Mouse (Mus musculus) thymus, adult 2 months (tissue): ENCODE data around the gene Nsun7. TPM values are rescaled to one million over a fixed set of nuclear protein-coding genes. Genes with fewer than 3 reads are reported as not detected.
A peak's percentile ranks its signal among the peaks of the same experiment; 100 is the strongest.

Experiments used
- DNase-seq: peaks from one replicate; pipeline ENCODE4 v3.0.0; 2021
- H3K27ac ChIP-seq: fragments of 200-500 bp; 2 replicates; pipeline ENCODE4 v1.5.1; 2012; ENCODE audit warnings: low read length, control low read depth; ENCODE audit not compliant: control insufficient read depth, insufficient read depth
- H3K27me3 ChIP-seq: fragments of 200-500 bp; 2 replicates; pipeline ENCODE4 v1.6.1; 2012; ENCODE audit warnings: mild to moderate bottlenecking, low read length, moderate library complexity, mixed read lengths; ENCODE audit not compliant: control insufficient read depth, insufficient read depth
- H3K36me3 ChIP-seq: fragments of 200-500 bp; 2 replicates; pipeline ENCODE4 v1.6.1; 2012; ENCODE audit warnings: mild to moderate bottlenecking, low read length, moderate library complexity; ENCODE audit not compliant: control insufficient read depth, insufficient read depth
- H3K4me1 ChIP-seq: fragments of 200-500 bp; replicated peaks from 2 replicates; pipeline ENCODE4 v1.6.1; 2012; ENCODE audit warnings: low read length; ENCODE audit not compliant: control insufficient read depth, insufficient read depth
- H3K4me3 ChIP-seq: fragments of 200-500 bp; 2 replicates; pipeline ENCODE4 v1.5.1; 2012; ENCODE audit warnings: mild to moderate bottlenecking, low read length, control low read depth, moderate library complexity; ENCODE audit not compliant: control insufficient read depth, insufficient read depth
- CTCF ChIP-seq: fragments of 200-500 bp; IDR thresholded peaks from 2 replicates; pipeline ENCODE4 v1.5.1; 2012; ENCODE audit warnings: mild to moderate bottlenecking, control low read depth, low read length, moderate library complexity, borderline replicate concordance; ENCODE audit not compliant: control insufficient read depth, poor library complexity, insufficient read depth; ENCODE audit errors: extremely low read depth
- POLR2A ChIP-seq: fragments of 200-500 bp; IDR thresholded peaks from 2 replicates; pipeline ENCODE4 v1.6.1; 2012; ENCODE audit warnings: mild to moderate bottlenecking, low read length, control low read depth, moderate library complexity; ENCODE audit not compliant: control insufficient read depth, poor library complexity, insufficient read depth; ENCODE audit errors: extremely low read depth
- WGBS: fragments of 180-500 bp; shearing (Covaris S2); methylation state at CpG from one replicate; pipeline ENCODE4 v1.1.7; 2018; 5-methylcytosine and 5-hydroxymethylcytosine counted together
- polyA plus RNA-seq: library from polyadenylated mRNA; depleted of rRNA; stranded (reverse); fragments of >200 nt; gene quantifications from 2 replicates; pipeline ENCODE4 v1.2.3, GENCODE M21; 2012

Nsun7 gene
- polyA plus RNA-seq, 1 experiment, result 0.31 TPM

- no peak for DNase-seq
- Histone ChIP-seq H3K4me3 (no peak overlapping the region), H3K36me3 (no peaks in the 10 kb centered on the region), H3K4me1 (no peaks in the 10 kb centered on the region), H3K27me3 (no peaks in the 10 kb centered on the region), H3K27ac (no peak overlapping the region)
- WGBS, result 93% methylated on average over 9 of the region's 9 CpGs
- TF ChIP-seq CTCF (no peak), POLR2A (no peak)
Observed at GRCm38 (mm10) chr5:66310328-66310727, 50.6 kb downstream of the Nsun7 start.

- no peaks in the 10 kb centered on the region for H3K36me3 ChIP-seq
- no peak for DNase-seq
- H3K27me3 ChIP-seq, result no peaks in the 10 kb centered on the region
- H3K4me3 ChIP-seq, result no peak overlapping the region
- H3K27ac ChIP-seq, result no peak overlapping the region
- TF ChIP-seq POLR2A, result no peak
- no peaks in the 10 kb centered on the region for H3K4me1 ChIP-seq
- 96% methylated on average over 11 of the region's 11 CpGs for WGBS
Observed at GRCm38 (mm10) chr5:66310806-66311205, 51.1 kb downstream of the Nsun7 start.

- no peaks in the 10 kb centered on the region for H3K4me1 ChIP-seq
- no peak for DNase-seq
- no peaks in the 10 kb centered on the region for H3K27me3 ChIP-seq
- H3K36me3 ChIP-seq, result no peaks in the 10 kb centered on the region
- no peak overlapping the region for H3K4me3 ChIP-seq
- no peak overlapping the region for H3K27ac ChIP-seq
- WGBS, result 98% methylated on average over 5 of the region's 5 CpGs
- TF ChIP-seq CTCF (no peak), POLR2A (no peak)
Observed at GRCm38 (mm10) chr5:66315791-66316190, 56.1 kb downstream of the Nsun7 start.

DNA sequence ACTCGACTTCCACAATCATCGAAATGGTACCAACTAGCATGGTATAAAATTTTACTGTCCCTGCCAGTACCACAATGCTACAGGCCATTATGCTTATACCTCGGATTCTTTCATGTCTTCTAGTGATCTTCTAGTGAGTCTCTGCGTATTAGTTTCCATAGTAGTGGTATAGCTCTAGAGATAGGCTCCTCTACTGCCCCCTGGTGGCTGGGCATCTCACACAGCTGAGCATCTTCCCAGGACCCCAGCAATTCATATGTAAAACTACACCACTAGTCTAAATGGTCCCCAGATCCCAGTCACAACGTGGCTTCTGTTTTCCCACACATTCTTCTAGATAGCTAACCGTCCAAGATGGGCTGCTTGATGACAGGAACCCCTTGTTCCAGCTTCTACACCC is 59.6 kb downstream of the Nsun7 start:
- 57% methylated on average over 6 of the region's 6 CpGs for WGBS
- DNase-seq, result peak; percentile 74
- no peak overlapping the region for H3K27ac ChIP-seq
- no peaks in the 10 kb centered on the region for H3K27me3 ChIP-seq
- no peaks in the 10 kb centered on the region for H3K36me3 ChIP-seq
- no peak overlapping the region for H3K4me3 ChIP-seq
- TF ChIP-seq POLR2A (no peak), CTCF (no peak)
- H3K4me1 ChIP-seq, result peaks cover 2% of the 10 kb centered on the region

DNA sequence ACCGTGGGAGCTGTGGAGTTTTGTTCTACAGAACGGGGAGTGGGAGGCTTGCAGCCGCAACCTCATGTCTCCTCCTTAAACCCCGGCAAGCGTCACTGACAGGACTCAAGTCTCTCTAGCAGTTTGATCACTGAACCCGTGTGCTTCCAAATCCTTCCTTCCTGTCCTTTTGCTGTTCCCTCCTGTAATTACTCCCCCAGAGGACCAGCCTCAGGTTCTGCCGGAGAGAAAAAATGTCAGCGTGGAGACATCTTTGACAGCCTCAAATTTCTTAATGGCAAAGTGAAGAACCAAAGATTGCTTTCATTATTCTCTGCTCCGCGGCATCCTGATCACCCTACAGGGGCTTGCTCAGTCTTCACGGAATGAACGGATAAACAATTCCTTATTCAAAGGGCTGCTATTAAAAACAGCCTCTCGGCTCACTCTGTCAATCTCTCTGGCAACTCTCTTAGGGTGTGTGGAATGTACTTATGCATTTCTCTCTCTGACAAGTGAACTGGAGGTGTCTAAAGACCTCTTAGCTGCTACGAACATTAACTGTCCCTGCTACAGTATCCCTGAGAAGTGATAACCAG is 60.2 kb downstream of the Nsun7 start:
- H3K36me3 ChIP-seq, result no peaks in the 10 kb centered on the region
- no peak for DNase-seq
- no peak overlapping the region for H3K4me3 ChIP-seq
- no peak for TF ChIP-seq CTCF
- 88% methylated on average over 14 of the region's 14 CpGs for WGBS
- H3K27me3 ChIP-seq, result no peaks in the 10 kb centered on the region
- peaks cover 4% of the 10 kb centered on the region for H3K4me1 ChIP-seq
- no peak overlapping the region for H3K27ac ChIP-seq

DNA sequence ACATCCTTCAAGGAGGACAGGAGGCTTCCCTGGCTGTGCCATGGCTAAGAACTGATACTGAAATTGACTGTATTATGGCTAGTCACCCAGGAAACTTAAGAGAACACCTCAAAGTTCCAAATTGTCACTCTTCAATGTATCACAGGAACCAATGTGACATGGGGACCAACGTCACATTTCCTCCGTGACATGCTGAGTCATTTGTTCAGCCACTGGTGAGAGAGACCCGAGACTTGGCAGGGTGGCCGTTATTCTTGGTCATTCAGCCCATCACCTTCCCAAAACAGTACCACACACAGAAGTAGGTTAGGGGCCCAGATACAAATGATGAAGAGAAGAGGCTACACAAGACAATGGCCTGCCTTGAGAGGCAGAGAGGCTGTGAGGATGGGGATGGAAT is 63.4 kb downstream of the Nsun7 start:
- peaks cover 4% of the 10 kb centered on the region for H3K4me1 ChIP-seq

DNA sequence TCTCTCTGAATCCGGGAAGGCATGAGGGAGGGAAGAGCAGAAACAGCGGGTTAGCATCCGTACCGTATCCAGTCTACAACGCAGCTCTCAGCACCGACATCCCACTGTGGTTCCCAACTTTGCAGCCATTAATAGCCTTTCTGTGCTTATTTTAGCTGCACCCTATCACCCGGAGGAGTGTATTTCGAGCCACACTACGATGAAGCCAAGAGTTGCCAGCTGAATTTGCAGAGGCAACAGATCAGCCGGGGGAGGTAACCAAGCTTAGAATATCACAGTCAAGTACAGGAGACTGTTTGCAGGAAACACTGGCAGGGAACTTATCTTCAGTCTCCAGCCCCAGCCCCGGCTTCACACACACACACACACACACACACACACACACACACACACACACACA is 63.9 kb downstream of the Nsun7 start:
- TF ChIP-seq CTCF (no peak), POLR2A (no peak)
- 34% methylated on average over 11 of the region's 11 CpGs for WGBS
- no peaks in the 10 kb centered on the region for H3K36me3 ChIP-seq
- no peaks in the 10 kb centered on the region for H3K27me3 ChIP-seq
- H3K27ac ChIP-seq, result no peak overlapping the region
- no peak overlapping the region for H3K4me3 ChIP-seq
- H3K4me1 ChIP-seq, result peaks cover 4% of the 10 kb centered on the region
- no peak for DNase-seq

More for the DNA sequence above, 63.4 kb downstream of the Nsun7 start:
- H3K27ac ChIP-seq, result no peak overlapping the region
- H3K27me3 ChIP-seq, result no peaks in the 10 kb centered on the region
- no peak overlapping the region for H3K4me3 ChIP-seq
- no peaks in the 10 kb centered on the region for H3K36me3 ChIP-seq
- WGBS, result 19% methylated on average over 4 of the region's 4 CpGs
- no peak for DNase-seq
- no peak for TF ChIP-seq POLR2A
- TF ChIP-seq CTCF, result no peak
